Mouse (Mus musculus) frontal cortex, postnatal 14 days (tissue): ENCODE measurements around the gene Slc22a30.
"Not testable (repeated sequence)": the region's sequence is repeated elsewhere in the genome, so short reads cannot be mapped to it uniquely, and the experiment has no call there.

Source experiments
- DNase-seq, 2 experiments: peaks; one replicate each; pipeline ENCODE4 v3.0.0; 2022; ENCODE audit warnings: low spot score in 2 of 2

Slc22a30 gene

GRCm38 (mm10) chr19:8405011-8405410 is at the start of gene Slc22a30:
TSS of gene Slc22a30 (minus strand) at chr19:8405111.
- DNase-seq = not testable (repeated sequence)

GRCm38 (mm10) chr19:8448321-8448720 is 43.4 kb upstream of the Slc22a30 start:
- DNase-seq = no peak

GRCm38 (mm10) chr19:8447516-8447915 is 42.6 kb upstream of the Slc22a30 start:
- DNase-seq = no peak

- no peak for DNase-seq
Measured at GRCm38 (mm10) chr19:8431051-8431662, 26.2 kb upstream of the Slc22a30 start.

- not testable (repeated sequence) for DNase-seq
Measured at GRCm38 (mm10) chr19:8407290-8408021, 2.5 kb upstream of the Slc22a30 start.
